Mouse (Mus musculus) thymus, adult 2 months (tissue): ENCODE data around the gene Fam126a.
A peak's percentile ranks its signal among the peaks of the same experiment; 100 is the strongest.

Experiments used
- CTCF ChIP-seq: fragments of 200-500 bp; IDR thresholded peaks from 2 replicates; pipeline ENCODE4 v1.5.1; 2012; ENCODE audit warnings: mild to moderate bottlenecking, control low read depth, low read length, moderate library complexity, borderline replicate concordance; ENCODE audit not compliant: control insufficient read depth, poor library complexity, insufficient read depth; ENCODE audit errors: extremely low read depth
- POLR2A ChIP-seq: fragments of 200-500 bp; IDR thresholded peaks from 2 replicates; pipeline ENCODE4 v1.6.1; 2012; ENCODE audit warnings: mild to moderate bottlenecking, low read length, control low read depth, moderate library complexity; ENCODE audit not compliant: control insufficient read depth, poor library complexity, insufficient read depth; ENCODE audit errors: extremely low read depth

DNA sequence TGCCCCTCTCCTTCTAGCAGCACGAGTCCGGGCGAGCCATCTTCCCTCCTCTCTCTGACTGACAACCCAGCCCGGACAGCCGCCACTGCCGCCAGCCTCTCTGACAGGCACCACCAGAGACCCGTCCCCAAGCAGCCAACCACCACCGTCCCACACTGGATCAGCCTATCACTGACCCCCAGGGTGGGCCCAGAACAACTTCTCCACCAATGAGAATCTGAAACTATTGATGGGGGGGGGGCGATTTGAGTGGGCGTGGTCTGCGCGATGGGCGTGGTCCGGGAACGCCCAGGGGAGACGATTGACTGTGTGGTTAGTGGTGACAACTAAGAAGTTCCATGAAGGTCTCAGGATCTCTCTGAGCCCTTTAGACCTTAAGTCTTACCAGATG is at the start of gene Fam126a:
- TF ChIP-seq CTCF: no peak
- TF ChIP-seq POLR2A: peak; percentile 71; the same call in 1 of the 2 replicates
